Mouse (Mus musculus) myocyte (in vitro differentiated cells): ENCODE measurements around the gene Tmeff1.
"Not testable (repeated sequence)": the region's sequence is repeated elsewhere in the genome, so short reads cannot be mapped to it uniquely, and the experiment has no call there.

Source experiments
- CEBPB ChIP-seq: IDR thresholded peaks from 2 replicates; pipeline ENCODE4 v1.6.1; 2011; ENCODE audit warnings: mild to moderate bottlenecking, moderate library complexity; ENCODE audit not compliant: poor library complexity, insufficient read depth, severe bottlenecking
- E2F4 ChIP-seq: IDR thresholded peaks from one replicate; pipeline ENCODE4 v1.6.1; 2011; ENCODE audit warnings: mild to moderate bottlenecking, control low read depth, moderate library complexity; ENCODE audit not compliant: insufficient read depth
- MAX ChIP-seq: IDR thresholded peaks from one replicate; pipeline ENCODE4 v1.6.1; 2011; ENCODE audit warnings: low read depth, mild to moderate bottlenecking, control low read depth
- MYOD1 ChIP-seq, 3 experiments: IDR thresholded peaks; one replicate each; pipeline ENCODE4 v1.6.1; 2011; ENCODE audit warnings: control low read depth in 2 of 3, low read depth in 2 of 3, mild to moderate bottlenecking in 2 of 3, moderate library complexity in 1 of 3; ENCODE audit not compliant: insufficient read length in 2 of 3, control insufficient read depth in 1 of 3
- POLR2A ChIP-seq: IDR thresholded peaks from one replicate; pipeline ENCODE4 v1.6.1; 2011; ENCODE audit warnings: low read depth, mild to moderate bottlenecking, control low read depth, moderate library complexity; ENCODE audit not compliant: insufficient read length
- POLR2AphosphoS2 ChIP-seq: IDR thresholded peaks from one replicate; pipeline ENCODE4 v1.6.1; 2011; ENCODE audit warnings: low read depth, control low read depth; ENCODE audit not compliant: insufficient read length
- REST ChIP-seq: IDR thresholded peaks from one replicate; pipeline ENCODE4 v1.6.1; 2011; ENCODE audit warnings: mild to moderate bottlenecking, control low read depth, moderate library complexity; ENCODE audit not compliant: insufficient read depth, insufficient read length
- SRF ChIP-seq: IDR thresholded peaks from one replicate; pipeline ENCODE4 v1.6.1; 2011; ENCODE audit warnings: low read depth; ENCODE audit not compliant: control insufficient read depth, insufficient read length
- TCF12 ChIP-seq: IDR thresholded peaks from one replicate; pipeline ENCODE4 v1.6.1; 2011; ENCODE audit warnings: mild to moderate bottlenecking, control low read depth; ENCODE audit not compliant: poor library complexity, insufficient read depth, severe bottlenecking
- TCF3 ChIP-seq: IDR thresholded peaks from one replicate; pipeline ENCODE4 v1.6.1; 2011; ENCODE audit warnings: low read depth, control low read depth; ENCODE audit not compliant: insufficient read length
- USF1 ChIP-seq: IDR thresholded peaks from one replicate; pipeline ENCODE4 v1.6.1; 2011; ENCODE audit warnings: low read depth, mild to moderate bottlenecking, control low read depth, moderate library complexity

DNA sequence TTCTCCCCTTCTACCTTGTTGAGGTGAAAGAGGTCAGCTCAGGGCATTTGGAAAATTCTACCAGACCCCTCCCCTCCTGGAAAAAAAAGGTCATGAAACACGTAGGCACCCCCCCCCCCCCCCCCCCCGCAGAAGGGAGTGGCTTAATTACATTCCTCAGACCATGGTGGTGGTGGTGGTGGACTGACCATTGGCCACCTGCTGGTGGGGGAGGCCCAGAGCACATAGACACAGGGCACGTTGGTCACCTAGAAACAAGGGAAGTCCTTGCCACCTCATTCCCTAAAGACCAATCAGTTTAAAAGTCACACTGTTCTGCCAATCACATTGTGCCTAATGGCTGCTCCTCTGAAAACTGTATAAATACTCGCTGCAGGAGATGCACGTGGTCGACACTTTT is 94.8 kb downstream of the Tmeff1 start:
- not testable (repeated sequence) for TF ChIP-seq E2F4; POLR2A; CEBPB; POLR2AphosphoS2; USF1; SRF; MYOD1 (IDR thresholded peaks at IDR 0.05; ENCODE audit: control insufficient read depth in 1 of 3, insufficient read length in 2 of 3, low read depth in 2 of 3); MAX; REST; TCF12; TCF3
